Mouse (Mus musculus) midbrain, embryonic 12.5 days (tissue): Measurements from ENCODE around the gene Pmf1. TPM values are rescaled to one million over a fixed set of nuclear protein-coding genes. Genes with fewer than 3 reads are reported as not detected.
"Not testable (repeated sequence)": the region's sequence is repeated elsewhere in the genome, so short reads cannot be mapped to it uniquely, and the experiment has no call there.

Source experiments
- ATAC-seq: fragments of 200-750 bp; cut with Nextera tagmentation; 2 replicates; pipeline ENCODE4 v1.8.0; 2017; ENCODE audit warnings: low read depth, moderate TSS enrichment, moderate library complexity; ENCODE audit not compliant: low FRiP score
- H3K27ac ChIP-seq: fragments of 300-500 bp; sonication (generic); replicated peaks from 2 replicates; pipeline ENCODE4 v1.5.1; 2016; ENCODE audit warnings: mild to moderate bottlenecking
- H3K27me3 ChIP-seq: fragments of 300-500 bp; sonication (generic); 2 replicates; pipeline ENCODE4 v1.6.1; 2016; ENCODE audit warnings: mild to moderate bottlenecking
- H3K36me3 ChIP-seq: fragments of 300-500 bp; sonication (generic); 2 replicates; pipeline ENCODE4 v1.6.1; 2016
- H3K4me1 ChIP-seq: fragments of 300-500 bp; sonication (generic); 2 replicates; pipeline ENCODE4 v1.6.1; 2016
- H3K4me2 ChIP-seq: fragments of 300-500 bp; sonication (generic); replicated peaks from 2 replicates; pipeline ENCODE4 v1.6.1; 2016; ENCODE audit warnings: mild to moderate bottlenecking, moderate library complexity
- H3K4me3 ChIP-seq: fragments of 300-500 bp; sonication (generic); 2 replicates; pipeline ENCODE4 v1.5.1; 2016; ENCODE audit warnings: mild to moderate bottlenecking
- H3K9ac ChIP-seq: fragments of 300-500 bp; sonication (generic); replicated peaks from 2 replicates; pipeline ENCODE4 v1.6.1; 2016; ENCODE audit warnings: mild to moderate bottlenecking, moderate library complexity
- H3K9me3 ChIP-seq: fragments of 300-500 bp; sonication (generic); 2 replicates; pipeline ENCODE4 v1.6.1; 2016; ENCODE audit warnings: mild to moderate bottlenecking
- WGBS: fragments of 180-500 bp; shearing (Covaris S2); methylation state at CpG from one replicate; pipeline ENCODE4 v1.1.7; 2016; 5-methylcytosine and 5-hydroxymethylcytosine counted together
- polyA plus RNA-seq: library from polyadenylated mRNA; unstranded; fragments of >200 nt; fragmentation: Nextera tagmentation; extraction: Ambion mirVana; gene quantifications from 2 replicates; pipeline ENCODE4 v1.2.1, GENCODE M21; 2016

Pmf1 gene
- polyA plus RNA-seq, 1 experiment from 2014 or later, result 101 TPM

DNA sequence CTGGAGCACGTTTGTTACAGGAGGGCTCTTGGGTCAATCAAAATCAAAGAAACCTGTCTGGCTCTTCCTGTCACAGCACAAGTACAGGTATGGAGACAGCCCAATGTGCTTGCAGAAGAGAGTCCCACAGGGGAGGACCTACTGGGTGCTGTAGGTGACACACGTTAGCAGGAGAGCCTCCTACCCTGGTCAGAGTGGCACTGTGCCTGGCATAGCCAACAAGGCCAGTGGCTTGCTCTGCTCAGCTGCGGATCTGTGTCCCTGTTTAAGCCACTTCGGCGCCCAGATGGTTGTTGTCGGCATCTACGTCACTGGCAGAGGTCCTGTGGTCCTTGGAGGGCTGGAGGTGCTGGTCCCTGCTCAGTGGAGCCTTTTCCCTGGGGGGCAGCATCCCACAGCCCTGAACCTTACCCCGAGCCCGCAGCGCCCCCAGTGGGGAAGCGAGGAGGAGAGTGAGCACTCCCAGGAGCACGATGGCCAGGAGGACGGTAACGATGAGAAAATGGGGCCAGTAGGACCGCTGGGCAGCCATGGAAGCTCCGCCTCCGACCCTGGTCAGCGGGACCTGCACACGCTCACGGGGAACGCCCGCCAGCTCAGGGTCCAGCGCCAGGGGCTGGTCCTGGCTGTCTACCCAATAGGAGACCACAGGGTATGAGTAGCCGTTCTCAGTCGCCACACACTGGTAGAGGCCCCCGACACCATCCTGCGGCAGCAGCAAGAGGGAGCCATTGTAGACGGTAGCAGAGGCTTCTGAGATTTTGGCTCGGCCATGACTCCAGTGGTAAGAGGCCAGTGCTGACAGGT lies 26.5 kb upstream of the Pmf1 start:
- ATAC-seq, result peak; percentile 90
- H3K4me3 ChIP-seq, result peak overlapping the region; percentile 29
- peak overlapping the region; percentile 53 for H3K4me2 ChIP-seq
- peaks cover 23% of the 10 kb centered on the region for H3K4me1 ChIP-seq
- WGBS, result 9% methylated on average over 29 of the region's 29 CpGs
- no peaks in the 10 kb centered on the region for H3K9me3 ChIP-seq
- peak overlapping the region; percentile 24; the same call in 1 of the 2 replicates for H3K9ac ChIP-seq
- peaks cover 21% of the 10 kb centered on the region; the same call in 1 of the 2 replicates for H3K36me3 ChIP-seq
- peaks cover 21% of the 10 kb centered on the region; the same call in 1 of the 2 replicates for H3K27me3 ChIP-seq
- peak overlapping the region; percentile 12; the same call in 1 of the 2 replicates for H3K27ac ChIP-seq

DNA sequence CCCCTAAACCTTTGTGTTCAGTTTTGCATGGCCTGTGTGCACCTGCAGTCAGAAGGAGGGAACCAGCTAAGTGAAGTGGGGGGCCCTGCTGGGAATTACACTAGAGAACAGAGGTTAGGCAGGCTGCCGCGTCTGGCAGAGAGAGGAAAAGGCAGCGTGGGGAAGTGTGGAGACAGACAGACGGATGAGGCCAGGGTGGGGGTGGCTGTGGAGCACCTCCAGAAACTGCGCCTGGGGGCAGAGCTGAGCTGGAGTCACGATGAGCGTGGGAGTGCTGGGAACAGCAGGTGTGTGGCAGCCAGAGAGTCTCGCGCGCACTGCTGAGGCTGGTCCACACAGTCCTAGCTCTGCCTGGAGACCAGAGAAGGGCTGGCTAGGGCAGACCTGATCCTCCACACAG lies 25.4 kb upstream of the Pmf1 start:
- Histone ChIP-seq H3K36me3 (peaks cover 21% of the 10 kb centered on the region; the same call in 1 of the 2 replicates), H3K9me3 (no peaks in the 10 kb centered on the region), H3K27me3 (peaks cover 13% of the 10 kb centered on the region; the same call in 1 of the 2 replicates), H3K27ac (no peak overlapping the region), H3K4me2 (no peak overlapping the region), H3K4me3 (no peak overlapping the region), H3K4me1 (peaks cover 17% of the 10 kb centered on the region), H3K9ac (no peak overlapping the region)
- no peak for ATAC-seq
- 76% methylated on average over 10 of the region's 10 CpGs for WGBS

DNA sequence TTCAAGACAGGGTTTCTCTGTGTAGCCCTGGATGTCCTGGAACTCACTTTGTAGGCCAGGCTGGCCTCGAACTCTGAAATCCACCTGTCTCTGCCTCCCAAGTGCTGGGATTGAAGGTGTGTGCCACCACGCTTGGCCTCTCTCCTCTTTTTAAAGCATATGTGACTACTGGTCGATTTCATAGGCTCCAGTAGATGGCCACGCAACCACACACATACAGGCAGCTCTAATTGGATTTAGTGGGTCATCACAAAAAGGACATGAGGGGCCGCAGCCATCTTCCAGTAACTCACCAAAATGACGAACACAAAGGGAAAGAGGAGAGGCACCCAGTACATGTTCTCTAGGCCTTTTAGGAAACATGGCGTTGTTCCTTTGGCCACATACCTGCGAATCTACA lies 18.5 kb upstream of the Pmf1 start:
- H3K27ac ChIP-seq, H3K36me3 ChIP-seq, ATAC-seq, H3K9me3 ChIP-seq, H3K4me1 ChIP-seq, H3K9ac ChIP-seq, H3K4me3 ChIP-seq, H3K4me2 ChIP-seq, H3K27me3 ChIP-seq: not testable (repeated sequence)
- WGBS, result 81% methylated on average over 8 of the region's 8 CpGs

DNA sequence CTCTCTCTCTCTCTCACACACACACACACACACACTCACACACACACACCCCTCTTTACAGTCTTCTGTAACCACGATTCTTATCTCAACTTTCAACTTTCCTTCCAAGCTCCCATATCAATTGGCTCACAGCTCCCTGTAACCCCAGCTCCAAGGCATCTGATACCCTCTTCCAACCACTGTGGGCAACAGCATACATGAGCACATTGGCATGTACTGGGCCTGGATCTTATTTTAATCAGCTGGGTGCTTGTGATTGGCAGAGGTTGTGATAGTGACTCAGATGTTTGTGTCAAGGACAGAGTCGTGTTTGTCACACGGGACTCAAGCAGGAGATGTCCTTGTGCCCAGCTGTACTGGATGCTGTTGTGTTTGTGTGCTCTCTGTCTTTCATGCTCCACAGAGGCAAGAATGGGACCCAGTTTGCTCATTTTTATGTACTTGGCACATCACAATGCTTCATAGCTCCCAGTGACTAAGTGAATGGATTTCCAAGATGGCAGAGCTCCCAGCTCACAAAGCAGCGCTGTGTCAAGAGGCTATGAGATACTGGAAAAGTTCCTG lies 17.3 kb upstream of the Pmf1 start:
- Histone ChIP-seq H3K4me3 (no peak overlapping the region), H3K36me3 (no peaks in the 10 kb centered on the region), H3K27ac (no peak overlapping the region), H3K9me3 (no peaks in the 10 kb centered on the region), H3K4me2 (no peak overlapping the region), H3K27me3 (peaks cover 6% of the 10 kb centered on the region; the same call in 1 of the 2 replicates), H3K9ac (no peak overlapping the region), H3K4me1 (peaks cover 16% of the 10 kb centered on the region)
- 84% methylated on average over 4 of the region's 4 CpGs for WGBS
- no peak for ATAC-seq

DNA sequence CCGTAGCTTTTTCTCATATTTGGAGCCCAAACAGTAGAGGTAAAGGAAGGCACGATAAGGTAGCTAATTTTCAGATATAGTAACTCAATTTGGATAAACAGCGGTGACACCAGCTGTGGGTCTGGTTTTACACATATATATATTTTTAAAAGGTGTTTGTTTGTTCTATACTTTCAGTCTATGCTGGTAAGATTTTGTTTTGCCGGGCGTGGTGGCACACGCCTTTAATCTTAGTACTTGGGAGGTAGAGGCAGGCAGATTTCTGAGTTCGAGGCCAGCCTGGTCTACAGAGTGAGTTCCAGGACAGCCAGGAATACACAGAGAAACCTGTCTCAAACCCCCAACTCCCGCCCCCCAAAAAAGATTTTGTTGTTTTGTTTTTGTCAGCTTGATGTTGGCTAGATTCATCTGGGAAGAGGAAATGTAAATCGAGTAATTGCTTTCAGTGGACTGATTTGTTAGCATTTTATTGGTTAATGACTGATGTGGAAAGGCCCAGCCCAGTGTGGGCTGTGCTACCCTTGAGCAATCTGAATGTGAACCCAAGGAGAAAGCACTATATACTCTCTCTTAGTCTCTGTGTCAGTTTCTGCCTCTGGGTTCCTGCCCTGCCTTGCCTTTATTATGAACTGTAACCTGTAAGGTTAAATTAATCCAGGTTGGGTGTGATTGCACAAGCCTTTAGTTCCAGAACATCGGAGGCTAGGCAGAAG lies 15.7 kb upstream of the Pmf1 start:
- no peak for ATAC-seq
- no peak overlapping the region for H3K4me3 ChIP-seq
- H3K9ac ChIP-seq, result no peak overlapping the region
- peaks cover 8% of the 10 kb centered on the region for H3K36me3 ChIP-seq
- H3K9me3 ChIP-seq, result no peaks in the 10 kb centered on the region
- peaks cover 25% of the 10 kb centered on the region for H3K4me1 ChIP-seq
- H3K27me3 ChIP-seq, result peaks cover 6% of the 10 kb centered on the region; the same call in 1 of the 2 replicates
- H3K4me2 ChIP-seq, result no peak overlapping the region
- 0 out of 2 replicates have a peak overlapping the region, but pooled peaks have one; percentile 15 for H3K27ac ChIP-seq
- 89% methylated on average over 10 of the region's 10 CpGs for WGBS

DNA sequence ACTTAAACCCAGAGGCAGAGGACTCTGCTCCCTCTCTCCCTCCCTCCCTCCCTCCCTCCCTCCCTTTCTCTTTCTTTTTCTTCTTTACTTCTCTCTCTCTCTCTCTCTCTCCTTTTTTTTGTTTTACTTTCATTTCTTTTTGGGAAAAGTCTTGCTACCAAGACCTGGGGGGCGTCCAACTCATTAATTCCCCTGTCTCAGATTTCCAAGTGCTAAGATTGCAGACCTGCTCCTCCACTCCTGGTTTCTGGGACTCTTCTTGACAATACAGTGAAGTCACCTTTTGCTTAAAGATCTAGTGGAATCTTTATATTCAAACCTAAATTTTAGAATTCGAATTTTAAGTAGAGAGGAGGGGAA lies 15.2 kb upstream of the Pmf1 start:
- no peaks in the 10 kb centered on the region for H3K9me3 ChIP-seq
- WGBS, result 12% methylated on average over 2 of the region's 2 CpGs
- H3K27ac ChIP-seq, result 0 out of 2 replicates have a peak overlapping the region, but pooled peaks have one; percentile 15
- peak overlapping the region; percentile 84; the same call in 1 of the 2 replicates for H3K4me3 ChIP-seq
- ATAC-seq, result no peak
- H3K4me2 ChIP-seq, result peak overlapping the region; percentile 83
- peaks cover 13% of the 10 kb centered on the region for H3K36me3 ChIP-seq
- H3K27me3 ChIP-seq, result peaks cover 6% of the 10 kb centered on the region; the same call in 1 of the 2 replicates
- no peak overlapping the region for H3K9ac ChIP-seq
- H3K4me1 ChIP-seq, result peaks cover 25% of the 10 kb centered on the region

DNA sequence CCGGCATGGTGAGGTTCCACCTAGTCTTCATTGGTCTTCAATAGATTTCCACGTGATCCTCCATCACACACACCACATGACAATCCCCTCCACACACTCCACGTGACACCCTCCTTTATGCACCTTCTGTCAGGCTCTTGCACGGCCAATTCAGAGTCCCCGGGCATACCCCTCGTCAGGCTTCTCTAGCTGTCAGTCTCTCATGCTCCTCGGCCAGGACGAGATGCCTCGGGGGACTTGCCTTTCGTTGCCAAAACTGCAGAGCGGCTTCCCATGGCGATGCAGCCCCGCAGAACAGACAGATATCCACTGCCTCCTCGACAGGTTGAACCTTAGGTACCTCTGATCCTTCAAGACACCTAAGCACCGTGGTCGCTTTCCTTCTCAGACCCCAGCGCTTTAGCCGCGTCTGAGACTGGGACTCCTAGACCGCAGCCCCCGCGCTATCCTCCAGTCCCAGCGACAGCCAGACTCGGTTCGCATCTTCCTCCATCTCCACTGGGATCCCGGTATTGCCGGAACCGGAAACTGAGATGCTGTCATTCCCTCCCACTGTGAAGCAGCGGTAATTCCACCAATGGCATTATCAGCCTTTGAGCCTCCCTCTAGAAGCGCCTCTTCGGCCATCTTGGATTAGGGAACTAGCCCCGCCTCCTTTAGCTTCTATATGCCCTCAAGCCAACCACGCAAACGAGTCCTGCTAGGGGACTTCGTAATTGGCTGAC lies 14.6 kb upstream of the Pmf1 start, which contains the start of gene Slc25a44:
Slc25a44 (minus strand) TSS at position 535 of the 725 bp plus-strand sequence.
- H3K9ac ChIP-seq, result peak within 1 kb of the TSS; percentile 76
- no peaks in the 10 kb centered on the region for H3K9me3 ChIP-seq
- under 1% methylated on average over 35 of the region's 35 CpGs for WGBS
- H3K27me3 ChIP-seq, result peaks cover 6% of the 10 kb centered on the region; the same call in 1 of the 2 replicates
- peak within 1 kb of the TSS; percentile 46 for H3K27ac ChIP-seq
- peak within 1 kb of the TSS; percentile 83 for H3K4me2 ChIP-seq
- peaks cover 25% of the 10 kb centered on the region for H3K4me1 ChIP-seq
- peak within 1 kb of the TSS; percentile 84 for H3K4me3 ChIP-seq
- peak; percentile 98 for ATAC-seq
- H3K36me3 ChIP-seq, result peaks cover 19% of the 10 kb centered on the region

DNA sequence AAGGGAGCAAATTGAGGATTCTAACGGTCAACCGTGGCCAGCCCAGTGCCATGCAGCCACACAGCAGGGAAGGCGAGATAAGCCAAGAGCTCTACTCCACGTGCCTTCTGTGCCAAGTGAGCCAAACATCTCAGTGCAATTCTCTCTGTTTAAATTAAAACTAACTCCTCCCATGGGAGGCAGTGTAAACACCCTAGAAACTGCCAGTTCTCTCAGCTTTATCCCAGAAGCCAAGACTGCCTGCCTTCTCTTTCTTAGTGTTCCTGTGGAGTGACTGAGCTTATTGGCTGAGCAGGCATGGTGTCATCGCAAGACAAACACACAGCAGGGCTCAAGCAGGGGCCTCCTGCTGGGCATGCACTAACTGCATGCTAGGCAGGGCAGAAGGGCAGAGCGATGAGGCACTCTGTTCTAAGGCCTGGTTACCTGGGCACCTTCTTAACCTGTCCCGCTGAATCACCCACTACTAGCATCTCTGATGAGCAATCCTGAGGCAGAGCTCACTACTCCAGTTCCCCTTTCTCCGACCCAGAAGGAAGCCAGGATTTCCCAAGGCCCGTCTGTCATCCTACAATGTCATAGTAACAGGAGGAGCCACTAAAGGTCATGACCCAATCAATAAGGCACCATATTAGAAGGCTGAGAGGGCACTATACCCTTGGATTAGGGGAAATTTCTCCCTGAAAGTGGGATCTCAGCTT lies 12.0 kb upstream of the Pmf1 start:
- no peaks in the 10 kb centered on the region for H3K9me3 ChIP-seq
- H3K27me3 ChIP-seq, result no peaks in the 10 kb centered on the region
- peaks cover 25% of the 10 kb centered on the region for H3K4me1 ChIP-seq
- peaks cover 43% of the 10 kb centered on the region for H3K36me3 ChIP-seq
- no peak for ATAC-seq
- no peak overlapping the region for H3K27ac ChIP-seq
- 0 out of 2 replicates have a peak overlapping the region, but pooled peaks have one; percentile 2 for H3K4me2 ChIP-seq
- WGBS, result 30% methylated on average over 9 of the region's 9 CpGs
- H3K9ac ChIP-seq, result peak overlapping the region; percentile 44; the same call in 1 of the 2 replicates
- no peak overlapping the region for H3K4me3 ChIP-seq

DNA sequence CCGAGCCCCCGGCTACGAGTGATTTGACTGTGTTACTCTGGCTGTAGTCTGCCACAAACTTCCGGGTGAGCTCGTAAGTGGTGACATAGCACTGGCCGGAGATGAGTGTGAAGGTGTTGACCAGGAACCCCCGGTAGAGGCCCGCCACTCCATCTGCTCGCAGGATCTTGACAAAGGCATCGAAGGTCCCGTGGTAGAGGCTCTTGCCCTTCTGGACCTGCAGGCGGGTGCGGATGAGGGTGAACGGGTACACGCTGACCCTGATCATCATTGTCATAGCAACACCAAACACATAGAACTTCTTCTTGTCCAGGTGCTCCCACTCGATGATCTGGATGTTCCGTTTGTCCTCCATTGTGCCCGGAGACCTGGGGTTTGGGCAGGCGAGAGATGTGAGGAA lies 10.6 kb upstream of the Pmf1 start:
- Histone ChIP-seq H3K4me3 (no peak overlapping the region), H3K4me1 (peaks cover 25% of the 10 kb centered on the region), H3K9me3 (no peaks in the 10 kb centered on the region), H3K27me3 (no peaks in the 10 kb centered on the region), H3K4me2 (no peak overlapping the region), H3K36me3 (peaks cover 55% of the 10 kb centered on the region), H3K27ac (no peak overlapping the region), H3K9ac (no peak overlapping the region)
- 97% methylated on average over 19 of the region's 19 CpGs for WGBS
- no peak for ATAC-seq

DNA sequence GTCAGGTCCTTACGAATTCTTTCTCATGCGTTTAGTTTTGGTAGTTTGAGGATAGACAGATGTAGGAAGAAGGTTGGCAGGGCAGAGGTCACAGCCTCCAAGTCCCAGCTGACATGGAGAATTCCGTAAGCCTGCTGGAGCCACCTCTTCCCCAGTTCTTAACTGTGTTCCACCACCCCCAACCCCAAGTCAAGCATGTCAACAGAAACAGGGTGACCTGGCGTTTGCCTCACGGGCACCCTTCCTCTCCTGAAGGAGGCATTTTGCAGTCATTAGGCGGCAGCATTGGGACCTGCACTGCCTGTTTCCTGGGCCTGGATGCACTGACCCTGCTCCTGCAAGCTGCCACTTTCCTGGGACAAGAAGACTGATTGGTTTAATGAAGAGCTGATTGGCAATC lies 7.9 kb upstream of the Pmf1 start:
- no peaks in the 10 kb centered on the region for H3K9me3 ChIP-seq
- 89% methylated on average over 6 of the region's 6 CpGs for WGBS
- no peaks in the 10 kb centered on the region for H3K27me3 ChIP-seq
- peaks cover 13% of the 10 kb centered on the region for H3K4me1 ChIP-seq
- no peak for ATAC-seq
- no peak overlapping the region for H3K4me3 ChIP-seq
- H3K27ac ChIP-seq, result no peak overlapping the region
- H3K4me2 ChIP-seq, result no peak overlapping the region
- H3K9ac ChIP-seq, result no peak overlapping the region
- peaks cover 76% of the 10 kb centered on the region for H3K36me3 ChIP-seq

DNA sequence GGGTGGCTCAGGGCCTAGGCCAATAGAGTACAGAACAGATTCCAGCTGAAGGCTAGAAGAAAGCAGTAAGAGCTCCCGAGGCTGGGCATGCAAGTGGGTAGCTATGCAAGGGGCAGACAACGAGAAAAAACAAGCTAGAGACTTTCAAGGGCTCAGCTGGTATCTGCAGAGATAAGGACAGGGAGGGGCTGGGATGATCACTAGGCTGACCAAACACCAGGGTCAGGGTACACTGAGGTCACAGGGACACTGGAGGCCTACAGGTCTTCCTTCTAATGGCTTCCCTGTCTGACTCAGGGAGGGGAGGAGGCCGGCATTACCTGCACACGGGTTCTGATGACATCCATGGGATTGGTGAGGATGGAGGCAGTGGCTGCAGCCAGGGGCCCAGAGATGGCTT lies 5.5 kb upstream of the Pmf1 start:
- Histone ChIP-seq H3K27ac (no peak overlapping the region), H3K9me3 (no peaks in the 10 kb centered on the region), H3K4me2 (no peak overlapping the region), H3K27me3 (no peaks in the 10 kb centered on the region), H3K4me3 (no peak overlapping the region), H3K9ac (no peak overlapping the region), H3K36me3 (peaks cover 84% of the 10 kb centered on the region), H3K4me1 (peaks cover 2% of the 10 kb centered on the region)
- 89% methylated on average over 4 of the region's 4 CpGs for WGBS
- no peak for ATAC-seq
